Mouse (Mus musculus) C2C12 (cell line): ENCODE results near the gene Il17rc.

Experiments used
- CEBPB ChIP-seq: IDR thresholded peaks from one replicate; pipeline ENCODE4 v1.6.1; 2011; ENCODE audit warnings: low read depth, mild to moderate bottlenecking, control low read depth, moderate library complexity
- CTCF ChIP-seq: IDR thresholded peaks from one replicate; pipeline ENCODE4 v1.5.1; 2011; ENCODE audit not compliant: control insufficient read depth, insufficient read depth, insufficient read length
- MAX ChIP-seq: IDR thresholded peaks from one replicate; pipeline ENCODE4 v1.6.1; 2011; ENCODE audit warnings: mild to moderate bottlenecking, control low read depth

DNA sequence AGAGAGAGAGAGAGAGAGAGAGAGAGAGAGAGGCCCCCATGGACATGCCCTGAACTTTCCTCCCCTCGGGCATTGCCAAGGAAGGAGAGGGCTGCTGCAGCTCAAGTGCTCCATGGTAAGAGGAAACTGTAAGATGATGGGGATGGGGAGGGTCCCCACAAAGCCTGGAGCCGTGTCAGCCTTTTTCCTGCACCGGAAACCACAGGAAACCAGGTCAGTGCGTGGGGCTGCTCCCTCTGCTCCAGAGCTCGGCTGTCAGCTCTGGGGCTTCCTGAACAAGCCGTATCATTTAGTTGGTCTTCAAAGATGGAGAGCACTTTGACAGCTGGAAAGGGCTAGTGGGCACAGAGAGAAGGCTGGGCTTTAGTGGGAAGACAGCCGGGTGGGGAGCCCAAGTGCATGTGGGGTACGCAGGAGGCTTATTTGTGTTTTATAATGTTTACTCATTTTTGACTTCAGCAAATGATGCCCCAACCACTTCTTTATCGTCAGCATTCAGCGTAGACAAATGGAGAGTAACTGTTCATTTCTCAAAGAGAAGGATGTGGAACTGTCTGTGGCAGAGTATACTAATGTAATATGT lies 13.2 kb upstream of the Il17rc start, which contains the start of gene Il17re:
- TF ChIP-seq CEBPB (no peak), CTCF (no peak), MAX (no peak)
